Mouse (Mus musculus): ENCODE measurements at regions not wholly inside any gene's neighbourhood (a gene's known extent, or its start where the extent isn't known, plus 50 kb on each side); places are given as distances from the start of the nearest gene placed in this dataset.

DNA sequence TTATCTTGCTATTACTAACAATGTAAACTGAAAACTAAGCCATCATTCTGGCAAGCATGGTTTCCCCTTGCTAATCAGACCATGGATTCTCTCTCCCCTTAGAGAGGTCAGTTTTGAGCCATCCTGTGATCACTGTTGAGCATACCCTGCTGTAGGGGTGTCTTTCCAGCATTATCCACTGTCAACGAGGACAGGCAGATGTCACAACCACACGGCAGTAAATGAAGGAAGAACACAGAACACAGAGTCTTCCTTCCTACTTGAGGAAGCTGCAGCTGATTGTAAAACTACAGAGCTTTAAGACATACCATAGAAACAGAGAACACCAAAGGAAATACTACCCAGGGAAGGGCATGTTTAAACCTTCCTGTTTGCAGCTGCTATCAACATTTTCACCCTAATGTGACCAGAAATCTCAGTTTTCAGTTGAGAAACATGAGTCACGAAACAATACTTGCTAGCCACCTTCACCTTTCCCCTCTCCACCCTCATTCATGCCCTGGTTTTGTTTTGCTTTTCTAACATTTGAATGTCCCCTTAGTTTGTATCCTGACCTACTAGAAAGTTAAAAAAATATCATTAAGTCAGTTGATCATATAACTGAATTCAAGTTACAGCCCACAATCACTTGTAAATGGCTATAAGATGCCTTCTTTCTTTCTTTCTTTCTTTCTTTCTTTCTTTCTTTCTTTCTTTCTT lies 356.8 kb upstream of the Cited2 start:
- WGBS = 22% methylated on average over 3 of the region's 3 CpGs
- H3K27ac ChIP-seq (ENCODE audit: control insufficient read depth, insufficient read depth, low read depth, low read length, poor library complexity) = no peak overlapping the region
- TF ChIP-seq CTCF (IDR thresholded peaks at IDR 0.05; ENCODE audit: control insufficient read depth, insufficient read depth, low read length) (no peak), POLR2A (IDR thresholded peaks at IDR 0.05; ENCODE audit: borderline replicate concordance, control insufficient read depth, low read depth, low read length) (no peak)
- no peak overlapping the region for H3K4me3 ChIP-seq (replicated peaks; ENCODE audit: control insufficient read depth, low read depth, low read length)
- H3K4me1 ChIP-seq (ENCODE audit: control insufficient read depth, insufficient read depth, low read length) = peaks cover 2% of the 10 kb centered on the region

DNA sequence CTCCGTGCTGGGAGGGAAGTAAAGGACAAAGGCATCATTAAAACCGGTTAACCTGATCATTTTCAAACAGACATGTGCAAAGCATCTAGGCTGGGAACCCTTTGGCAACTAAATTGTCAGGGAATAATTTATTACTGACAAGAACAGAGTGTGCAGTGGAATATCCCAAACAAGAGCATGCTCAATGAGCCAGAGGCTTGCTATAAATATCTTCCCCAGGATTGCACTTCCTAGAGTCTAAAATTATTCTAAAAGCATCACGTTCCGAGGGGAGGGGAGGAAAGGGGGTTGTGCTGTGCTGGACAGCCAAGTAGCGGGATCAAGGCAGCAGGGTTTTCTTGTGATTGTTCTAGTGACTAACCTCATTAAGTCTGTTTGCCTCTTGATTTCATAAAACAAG lies 356.0 kb upstream of the Cited2 start:
- Histone ChIP-seq H3K27ac (ENCODE audit: control insufficient read depth, insufficient read depth, low read depth, low read length, poor library complexity) (no peak overlapping the region), H3K4me3 (replicated peaks; ENCODE audit: control insufficient read depth, low read depth, low read length) (no peak overlapping the region), H3K4me1 (ENCODE audit: control insufficient read depth, insufficient read depth, low read length) (peaks cover 2% of the 10 kb centered on the region)
- TF ChIP-seq POLR2A (IDR thresholded peaks at IDR 0.05; ENCODE audit: borderline replicate concordance, control insufficient read depth, low read depth, low read length) (no peak), CTCF (IDR thresholded peaks at IDR 0.05; ENCODE audit: control insufficient read depth, insufficient read depth, low read length) (no peak)
- 67% methylated on average over 5 of the region's 5 CpGs for WGBS

- Histone ChIP-seq H3K4me1 (ENCODE audit: control insufficient read depth, insufficient read depth, low read length) (peaks cover 2% of the 10 kb centered on the region), H3K27ac (ENCODE audit: control insufficient read depth, insufficient read depth, low read depth, low read length, poor library complexity) (no peak overlapping the region), H3K4me3 (replicated peaks; ENCODE audit: control insufficient read depth, low read depth, low read length) (no peak overlapping the region)
- TF ChIP-seq POLR2A (IDR thresholded peaks at IDR 0.05; ENCODE audit: borderline replicate concordance, control insufficient read depth, low read depth, low read length) (no peak), CTCF (IDR thresholded peaks at IDR 0.05; ENCODE audit: control insufficient read depth, insufficient read depth, low read length) (no peak)
Measured at GRCm38 (mm10) chr10:17367430-17367829, 355.6 kb upstream of the Cited2 start.

DNA sequence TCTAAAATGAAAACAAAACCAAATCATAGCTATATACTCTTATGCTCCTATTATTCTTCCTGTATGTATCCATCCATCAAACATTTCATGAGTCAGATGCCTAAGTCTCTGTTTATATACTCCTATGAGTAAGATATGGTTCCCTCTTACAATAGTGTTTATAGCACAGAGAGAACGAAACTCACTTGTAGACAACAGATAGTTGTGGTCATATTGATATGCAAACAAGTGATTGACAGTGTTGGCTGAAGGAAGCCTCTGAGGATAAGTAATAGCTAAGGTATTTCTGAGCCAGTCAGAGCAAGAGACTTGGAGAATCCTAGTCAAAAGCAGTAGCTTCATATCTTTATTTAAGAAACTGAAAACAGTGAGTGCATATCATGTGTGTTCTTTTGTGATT lies 354.4 kb upstream of the Cited2 start:
- Histone ChIP-seq H3K27ac (ENCODE audit: control insufficient read depth, insufficient read depth, low read depth, low read length, poor library complexity) (no peak overlapping the region), H3K4me3 (replicated peaks; ENCODE audit: control insufficient read depth, low read depth, low read length) (no peak overlapping the region), H3K4me1 (ENCODE audit: control insufficient read depth, insufficient read depth, low read length) (peaks cover 2% of the 10 kb centered on the region)
- TF ChIP-seq CTCF (IDR thresholded peaks at IDR 0.05; ENCODE audit: control insufficient read depth, insufficient read depth, low read length) = no peak
- no peak for TF ChIP-seq POLR2A (IDR thresholded peaks at IDR 0.05; ENCODE audit: borderline replicate concordance, control insufficient read depth, low read depth, low read length)
- WGBS = 82% methylated on average over 1 of the region's 1 CpGs

- H3K4me1 ChIP-seq (ENCODE audit: control insufficient read depth, insufficient read depth, low read length) = no peaks in the 10 kb centered on the region
- H3K4me3 ChIP-seq (replicated peaks; ENCODE audit: control insufficient read depth, low read depth, low read length) = no peak overlapping the region
- WGBS = 74% methylated on average over 2 of the region's 2 CpGs
- no peak overlapping the region for H3K27ac ChIP-seq (ENCODE audit: control insufficient read depth, insufficient read depth, low read depth, low read length, poor library complexity)
- TF ChIP-seq POLR2A (IDR thresholded peaks at IDR 0.05; ENCODE audit: borderline replicate concordance, control insufficient read depth, low read depth, low read length) (no peak), CTCF (IDR thresholded peaks at IDR 0.05; ENCODE audit: control insufficient read depth, insufficient read depth, low read length) (no peak)
Measured at GRCm38 (mm10) chr10:17372905-17373304, 350.1 kb upstream of the Cited2 start.

DNA sequence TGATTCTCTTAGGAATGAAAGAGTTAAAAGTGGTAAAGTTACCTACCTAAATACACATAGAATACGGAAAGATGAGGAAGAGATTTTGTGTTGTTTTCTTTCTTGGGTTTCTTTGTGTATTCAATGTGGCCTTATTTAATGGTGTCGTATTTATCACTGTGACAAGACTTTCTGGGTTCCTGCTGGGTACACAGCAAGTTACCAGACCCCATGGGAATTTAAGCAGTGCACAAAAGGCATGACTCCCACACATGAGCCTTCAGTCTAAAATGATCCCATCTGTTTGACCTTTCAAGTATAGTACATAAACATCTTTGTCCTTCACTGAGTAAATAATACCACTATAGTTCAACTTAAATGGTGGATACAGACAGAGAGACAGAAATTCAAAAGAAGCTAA lies 349.0 kb upstream of the Cited2 start:
- H3K27ac ChIP-seq (ENCODE audit: control insufficient read depth, insufficient read depth, low read depth, low read length, poor library complexity) = no peak overlapping the region
- WGBS = 75% methylated on average over 2 of the region's 2 CpGs
- H3K4me1 ChIP-seq (ENCODE audit: control insufficient read depth, insufficient read depth, low read length) = no peaks in the 10 kb centered on the region
- no peak for TF ChIP-seq POLR2A (IDR thresholded peaks at IDR 0.05; ENCODE audit: borderline replicate concordance, control insufficient read depth, low read depth, low read length)
- no peak for TF ChIP-seq CTCF (IDR thresholded peaks at IDR 0.05; ENCODE audit: control insufficient read depth, insufficient read depth, low read length)
- no peak overlapping the region for H3K4me3 ChIP-seq (replicated peaks; ENCODE audit: control insufficient read depth, low read depth, low read length)

DNA sequence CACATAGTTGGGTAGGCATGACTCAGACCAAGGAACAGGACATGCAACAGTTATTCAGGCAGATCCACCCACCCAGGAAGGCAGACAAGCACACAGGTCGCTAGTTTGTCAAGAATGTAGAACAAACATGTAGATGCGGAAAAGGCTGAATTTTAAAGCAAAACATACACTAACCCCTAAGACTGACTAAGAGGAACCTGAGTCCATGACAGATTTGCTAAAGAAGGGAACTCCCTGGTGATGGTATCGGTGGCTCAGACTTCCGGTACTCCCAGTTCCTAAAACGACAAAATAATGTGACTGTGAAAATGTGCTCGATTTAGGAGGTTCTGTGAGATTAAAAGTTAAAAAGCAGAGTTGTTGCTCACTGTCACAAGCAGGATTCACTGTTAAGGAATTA lies 340.0 kb upstream of the Cited2 start:
- Histone ChIP-seq H3K4me1 (ENCODE audit: control insufficient read depth, insufficient read depth, low read length) (no peaks in the 10 kb centered on the region), H3K27ac (ENCODE audit: control insufficient read depth, insufficient read depth, low read depth, low read length, poor library complexity) (no peak overlapping the region), H3K4me3 (replicated peaks; ENCODE audit: control insufficient read depth, low read depth, low read length) (no peak overlapping the region)
- 48% methylated on average over 6 of the region's 6 CpGs for WGBS
- TF ChIP-seq CTCF (IDR thresholded peaks at IDR 0.05; ENCODE audit: control insufficient read depth, insufficient read depth, low read length) = no peak
- no peak for TF ChIP-seq POLR2A (IDR thresholded peaks at IDR 0.05; ENCODE audit: borderline replicate concordance, control insufficient read depth, low read depth, low read length)

DNA sequence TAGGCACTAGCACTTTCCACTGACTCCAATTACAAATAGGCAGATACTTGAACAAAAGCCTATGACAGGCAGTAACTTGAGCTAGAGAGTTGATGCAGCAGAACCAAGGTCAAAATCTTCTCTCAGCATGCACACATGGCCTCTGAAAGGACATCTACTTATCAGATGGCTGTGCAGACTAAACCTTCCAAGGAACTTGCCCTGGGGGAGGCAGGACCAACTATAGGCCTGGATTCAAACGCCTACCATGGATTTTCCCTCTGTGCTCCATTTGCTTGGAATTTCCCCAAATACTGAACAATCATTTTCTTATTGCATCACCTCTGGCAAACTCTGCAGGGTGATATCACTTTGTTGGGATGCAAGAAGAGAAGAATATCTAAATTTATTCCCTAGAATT lies 337.8 kb upstream of the Cited2 start:
- 65% methylated on average over 1 of the region's 1 CpGs for WGBS
- H3K4me1 ChIP-seq (ENCODE audit: control insufficient read depth, insufficient read depth, low read length) = no peaks in the 10 kb centered on the region; the same call in 1 of the 2 replicates

GRCm38 (mm10) chr10:17387296-17387695 lies 335.7 kb upstream of the Cited2 start:
- no peak overlapping the region for H3K27ac ChIP-seq (ENCODE audit: control insufficient read depth, insufficient read depth, low read depth, low read length, poor library complexity)
- no peaks in the 10 kb centered on the region; the same call in 1 of the 2 replicates for H3K4me1 ChIP-seq (ENCODE audit: control insufficient read depth, insufficient read depth, low read length)
- no peak overlapping the region for H3K4me3 ChIP-seq (replicated peaks; ENCODE audit: control insufficient read depth, low read depth, low read length)
- WGBS = 78% methylated on average over 4 of the region's 4 CpGs
- TF ChIP-seq CTCF (IDR thresholded peaks at IDR 0.05; ENCODE audit: control insufficient read depth, insufficient read depth, low read length) (no peak), POLR2A (IDR thresholded peaks at IDR 0.05; ENCODE audit: borderline replicate concordance, control insufficient read depth, low read depth, low read length) (no peak)

More for the DNA sequence above, 337.8 kb upstream of the Cited2 start:
- no peak for TF ChIP-seq CTCF (IDR thresholded peaks at IDR 0.05; ENCODE audit: control insufficient read depth, insufficient read depth, low read length)
- TF ChIP-seq POLR2A (IDR thresholded peaks at IDR 0.05; ENCODE audit: borderline replicate concordance, control insufficient read depth, low read depth, low read length) = no peak
- no peak overlapping the region for H3K27ac ChIP-seq (ENCODE audit: control insufficient read depth, insufficient read depth, low read depth, low read length, poor library complexity)
- no peak overlapping the region for H3K4me3 ChIP-seq (replicated peaks; ENCODE audit: control insufficient read depth, low read depth, low read length)

All from bone marrow, adult 2 months (tissue).